Mouse (Mus musculus): ENCODE data around the gene Vamp1.

DNA sequence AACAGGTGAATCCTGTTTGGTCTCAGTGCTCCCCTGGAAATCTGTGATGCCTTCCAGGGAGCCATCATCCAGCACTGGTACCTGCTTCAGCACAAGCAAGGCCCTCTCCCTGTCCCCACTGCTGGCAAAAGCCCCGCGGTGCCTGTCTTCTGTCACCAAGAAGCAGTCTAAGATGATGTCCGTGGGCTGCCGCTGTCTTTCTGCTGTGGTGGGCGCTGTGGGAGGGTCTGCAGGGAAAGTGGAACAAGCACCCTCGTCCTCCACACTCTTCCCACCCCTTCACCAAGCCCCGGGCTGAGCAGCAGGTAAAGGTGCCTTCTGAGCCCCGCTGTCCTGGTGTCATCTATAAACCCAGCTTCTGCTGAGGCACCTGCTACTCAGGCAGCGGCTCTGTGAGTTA lies 15.2 kb downstream of the Vamp1 start:
- TF ChIP-seq UBTF (IDR thresholded peaks at IDR 0.05; ENCODE audit: low read depth, low read length) (no peak), USF1 (IDR thresholded peaks at IDR 0.05; ENCODE audit: low read depth, low read length) (no peak), CTCF (conservative IDR thresholded peaks at IDR 0.05 in 1 of 2, IDR thresholded peaks at IDR 0.05 in 1 of 2; ENCODE audit: low read depth in 2 of 2, low read length in 2 of 2) (no peak), EP300 (IDR thresholded peaks at IDR 0.05; ENCODE audit: low read length) (no peak), SIN3A (IDR thresholded peaks at IDR 0.05; ENCODE audit: low read length) (no peak), MAX (IDR thresholded peaks at IDR 0.05; ENCODE audit: low read length) (no peak)

Measured in CH12.LX (cell line).